Comparison of ENCODE assay signal across 33 mouse cellular contexts in the genomic region with DNA sequence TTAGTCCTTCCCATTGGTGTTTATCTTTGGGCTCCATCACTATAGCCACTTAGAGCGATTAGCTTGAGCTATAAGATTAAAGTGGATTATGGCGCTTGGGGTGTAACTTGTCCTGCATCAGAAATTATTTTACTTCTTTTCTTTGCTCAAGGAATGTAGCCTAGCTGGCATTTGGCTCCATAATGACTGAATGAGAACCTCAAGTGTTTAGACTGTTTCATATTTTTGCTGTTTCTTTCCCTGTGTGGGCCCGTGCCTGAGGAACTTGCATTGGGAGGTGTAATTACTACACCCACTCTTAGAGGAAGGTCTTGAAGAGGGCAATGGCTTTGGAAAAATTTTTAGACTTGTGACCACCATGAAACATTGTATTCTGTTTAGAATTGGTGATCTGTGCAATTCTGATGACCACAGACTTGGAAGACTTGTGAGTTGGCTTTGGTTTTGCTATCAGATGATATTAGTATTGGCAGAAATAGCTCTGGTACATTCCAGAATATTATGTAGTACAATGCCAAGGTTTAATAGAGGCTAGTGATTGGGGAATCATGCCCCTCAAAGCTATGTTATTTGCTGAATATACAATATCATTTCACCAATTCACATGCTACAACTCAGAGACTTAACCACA. TPM values are rescaled to one million over a fixed set of nuclear protein-coding genes. Genes with fewer than 3 reads are reported as not detected.
DNase-seq lines count a peak whose midpoint lies in the region; TF ChIP-seq lines count a peak whose summit lies in the region.
"Had no signal": no experiment of that assay in that cellular context is flagged by ENCODE, and none has a peak within 500 bp of the region (broad histone marks: within the 10 kb centered on the region; RNA-seq: fewer than 3 reads in every experiment).

No protein-coding gene starts in this region.

- H3K9ac ChIP-seq in liver, adult 2 months (ENCODE audit: low read depth, low read length): no peak overlapping the region
- H3K9ac ChIP-seq: forebrain, embryonic 15.5 days; heart, embryonic 13.5 days; hindbrain, embryonic 14.5 days; liver, embryonic 15.5 days; midbrain, embryonic 12.5 days; neural tube, embryonic 13.5 days had no signal

- H3K4me3 ChIP-seq in liver, adult 2 months (ENCODE audit: insufficient read depth, low read depth, low read length): no peak overlapping the region
- no peak overlapping the region for H3K4me3 ChIP-seq in embryonic fibroblast, embryonic 13.5 days (ENCODE audit: insufficient read depth, low read length)
- H3K4me3 ChIP-seq: forebrain, embryonic 10.5 days; forebrain, embryonic 15.5 days; heart, adult 2 months; heart, embryonic 13.5 days; liver, embryonic 15.5 days; megakaryocyte, embryonic 14.5 days; midbrain, embryonic 12.5 days; neural tube, embryonic 13.5 days had no signal

- H3K4me1 ChIP-seq in liver, adult 2 months (ENCODE audit: control insufficient read depth, insufficient read depth, low read length): no peaks in the 10 kb centered on the region
- H3K4me1 ChIP-seq in embryonic fibroblast, embryonic 13.5 days (ENCODE audit: control insufficient read depth, insufficient read depth, low read length): peaks cover 2% of the 10 kb centered on the region
- H3K4me1 ChIP-seq: forebrain, embryonic 10.5 days; liver, embryonic 15.5 days; megakaryocyte, embryonic 14.5 days; midbrain, embryonic 12.5 days; neural tube, embryonic 13.5 days had no signal

- no peak for TF ChIP-seq CTCF in liver, adult 2 months (IDR thresholded peaks at IDR 0.05; ENCODE audit: low read depth, low read length)
- TF ChIP-seq CTCF in embryonic fibroblast, embryonic 13.5 days (IDR thresholded peaks at IDR 0.05; ENCODE audit: borderline replicate concordance, insufficient read depth, low read length): no peak

- H3K27ac ChIP-seq in liver, adult 2 months (replicated peaks; ENCODE audit: insufficient read depth, low read depth, low read length): no peak overlapping the region
- peak overlapping the region; percentile 96 for H3K27ac ChIP-seq in embryonic fibroblast, embryonic 13.5 days (ENCODE audit: insufficient read depth, low read length)
- H3K27ac ChIP-seq: forebrain, embryonic 10.5 days; forebrain, embryonic 15.5 days; heart, adult 2 months; heart, embryonic 13.5 days; hindbrain, embryonic 14.5 days; liver, embryonic 15.5 days; midbrain, embryonic 12.5 days; neural tube, embryonic 13.5 days had no signal

- no peak for TF ChIP-seq POLR2A in liver, adult 2 months (IDR thresholded peaks at IDR 0.05; ENCODE audit: extremely low read depth, insufficient read depth, low read length)
- no peak for TF ChIP-seq POLR2A in embryonic fibroblast, embryonic 13.5 days (IDR thresholded peaks at IDR 0.05; ENCODE audit: low read depth, low read length)

- peak; percentile 13 for DNase-seq in liver, adult 2 months (ENCODE audit: extremely low read depth, low read depth, low spot score)
- DNase-seq in liver (no peak), 3134 (ENCODE audit: extremely low read depth, insufficient read length, low spot score) (peak; percentile 39)
- peak; percentile 89 for DNase-seq in Muller cell, postnatal 12 days (ENCODE audit: inconsistent ontology term)
- no peak for DNase-seq in thymus, postnatal 4 days
- no peak for DNase-seq in cerebellum, postnatal 36 days
- DNase-seq: adrenal gland, postnatal 14 days; cerebellum, adult 11 months; cerebellum, adult 9-10 months; embryo, embryonic 11 days; gastrocnemius, postnatal 36 days; heart, adult 2 months; heart, postnatal 10 days; kidney, postnatal 25 days; thymus, adult 2 months; thymus, postnatal 36 days had no signal

- 94% methylated on average over 3 of the region's 3 CpGs for whole genome bisulfite sequencing in liver, adult 2 months

- no peaks in the 10 kb centered on the region for H3K27me3 ChIP-seq in liver, adult 2 months (ENCODE audit: control insufficient read depth, insufficient read depth, low read length)
- H3K27me3 ChIP-seq: CH12.LX; forebrain, embryonic 15.5 days; heart, embryonic 13.5 days; liver, embryonic 15.5 days; megakaryocyte, embryonic 14.5 days; midbrain, embryonic 12.5 days; neural tube, embryonic 13.5 days; Patski had no signal

- H3K36me3 ChIP-seq in liver, adult 2 months (ENCODE audit: control insufficient read depth, insufficient read depth, low read length): no peaks in the 10 kb centered on the region
- H3K36me3 ChIP-seq: forebrain, embryonic 10.5 days; forebrain, embryonic 15.5 days; heart, embryonic 13.5 days; liver, embryonic 15.5 days; midbrain, embryonic 12.5 days; neural tube, embryonic 13.5 days had no signal

- H3K79me2 ChIP-seq in liver, adult 2 months (ENCODE audit: control insufficient read depth, insufficient read depth, low read length): no peaks in the 10 kb centered on the region

RNA-seq across cellular contexts. Expression of a gene that starts 54.7 kb away (rescaled TPM):
- total RNA-seq in liver, adult 2 months (2014; rRNA removed): 27.1 and 30.0 TPM in 2 replicates
- 7.1 and 8.3 TPM in 2 replicates for polyA plus RNA-seq in liver, adult 2 months (2012; rRNA removed)
- polyA plus RNA-seq in embryonic fibroblast, embryonic 13.5 days (2011; ENCODE audit: insufficient read length, low read depth, missing spikeins): 61.2 and 61.5 TPM in 2 replicates

RNA-seq across cellular contexts. Expression of a gene that starts 54.8 kb away (rescaled TPM):
- total RNA-seq in liver, adult 2 months (2014; rRNA removed): not detected in 2 replicates
- polyA plus RNA-seq in liver, adult 2 months (2012; rRNA removed): not detected in 2 replicates
- 1.3 TPM in 1 of 2 replicates, not detected in the other for polyA plus RNA-seq in embryonic fibroblast, embryonic 13.5 days (2011; ENCODE audit: insufficient read length, low read depth, missing spikeins)
- total RNA-seq: gastrocnemius, adult 18-20 months; gastrocnemius, postnatal 36 days; hematopoietic stem cell, adult 5-6 weeks; layer of hippocampus, adult 18-20 months; layer of hippocampus, postnatal 14 days; left cerebral cortex, adult 8-10 months; left cerebral cortex, postnatal 36 days had no signal
- polyA plus RNA-seq: forebrain, embryonic 10.5 days; hindbrain, embryonic 14.5 days; liver, embryonic 15.5 days; neural tube, embryonic 13.5 days had no signal

Comparison
In these comparisons a context has a peak if more than half of its experiments do, and no peak if none do; other contexts are left out.
1. DNase-seq: peak in liver, adult 2 months (single experiment), 3134 (single experiment) and Muller cell, postnatal 12 days (single experiment); none in liver (single experiment), thymus, postnatal 4 days (single experiment) and cerebellum, postnatal 36 days (0 of 2).